Mouse (Mus musculus) liver, adult 2 months (tissue): ENCODE measurements around the gene Mpv17l2. TPM values are rescaled to one million over a fixed set of nuclear protein-coding genes. Genes with fewer than 3 reads are reported as not detected.
A peak's percentile ranks its signal among the peaks of the same experiment; 100 is the strongest.

ENCODE experiments used
- DNase-seq: peaks from one replicate; pipeline ENCODE4 v3.0.0-alpha.2; 2011; ENCODE audit warnings: low read depth, low spot score; ENCODE audit errors: extremely low read depth
- H3K27ac ChIP-seq: fragments of 200-500 bp; replicated peaks from 2 replicates; pipeline ENCODE4 v1.5.1; 2012; ENCODE audit warnings: low read depth, mild to moderate bottlenecking, control low read depth, inconsistent platforms, low read length; ENCODE audit not compliant: insufficient read depth
- H3K27me3 ChIP-seq: fragments of 200-500 bp; 2 replicates; pipeline ENCODE4 v1.6.1; 2012; ENCODE audit warnings: mild to moderate bottlenecking, moderate library complexity, low read length, inconsistent platforms; ENCODE audit not compliant: control insufficient read depth, insufficient read depth
- H3K36me3 ChIP-seq: fragments of 200-500 bp; 2 replicates; pipeline ENCODE4 v1.6.1; 2012; ENCODE audit warnings: low read length, inconsistent platforms; ENCODE audit not compliant: control insufficient read depth, insufficient read depth
- H3K4me1 ChIP-seq: fragments of 200-500 bp; 2 replicates; pipeline ENCODE4 v1.6.1; 2011; ENCODE audit warnings: low read length; ENCODE audit not compliant: control insufficient read depth, insufficient read depth
- H3K4me3 ChIP-seq: fragments of 200-500 bp; 2 replicates; pipeline ENCODE4 v1.5.1; 2011; ENCODE audit warnings: low read depth, mild to moderate bottlenecking, control low read depth, low read length, moderate library complexity; ENCODE audit not compliant: insufficient read depth
- H3K79me2 ChIP-seq: fragments of 200-500 bp; 2 replicates; pipeline ENCODE4 v1.6.1; 2012; ENCODE audit warnings: inconsistent platforms, mild to moderate bottlenecking, low read length, moderate library complexity; ENCODE audit not compliant: control insufficient read depth, insufficient read depth
- H3K9ac ChIP-seq: fragments of 200-500 bp; 2 replicates; pipeline ENCODE4 v1.6.1; 2012; ENCODE audit warnings: low read depth, mild to moderate bottlenecking, control low read depth, inconsistent platforms, low read length
- CTCF ChIP-seq: fragments of 200-500 bp; IDR thresholded peaks from 2 replicates; pipeline ENCODE4 v1.5.1; 2011; ENCODE audit warnings: low read depth, low read length, control low read depth
- POLR2A ChIP-seq: fragments of 200-500 bp; IDR thresholded peaks from 2 replicates; pipeline ENCODE4 v1.6.1; 2011; ENCODE audit warnings: low read length, control low read depth; ENCODE audit not compliant: insufficient read depth; ENCODE audit errors: extremely low read depth
- WGBS: fragments of 180-500 bp; shearing (Covaris S2); methylation state at CpG from one replicate; pipeline ENCODE4 v1.1.7; 2018; 5-methylcytosine and 5-hydroxymethylcytosine counted together
- polyA plus RNA-seq: library from polyadenylated mRNA; depleted of rRNA; stranded (reverse); fragments of >200 nt; gene quantifications from 2 replicates; pipeline ENCODE4 v1.2.3, GENCODE M21; 2012
- total RNA-seq: library from RNA; depleted of rRNA; stranded (reverse); fragments of >200 nt; gene quantifications from 2 replicates; pipeline ENCODE4 v1.2.3, GENCODE M21; 2014

Mpv17l2 gene
- total and polyA plus RNA-seq, 2 experiments, result 13.7 to 33.9 TPM

DNA sequence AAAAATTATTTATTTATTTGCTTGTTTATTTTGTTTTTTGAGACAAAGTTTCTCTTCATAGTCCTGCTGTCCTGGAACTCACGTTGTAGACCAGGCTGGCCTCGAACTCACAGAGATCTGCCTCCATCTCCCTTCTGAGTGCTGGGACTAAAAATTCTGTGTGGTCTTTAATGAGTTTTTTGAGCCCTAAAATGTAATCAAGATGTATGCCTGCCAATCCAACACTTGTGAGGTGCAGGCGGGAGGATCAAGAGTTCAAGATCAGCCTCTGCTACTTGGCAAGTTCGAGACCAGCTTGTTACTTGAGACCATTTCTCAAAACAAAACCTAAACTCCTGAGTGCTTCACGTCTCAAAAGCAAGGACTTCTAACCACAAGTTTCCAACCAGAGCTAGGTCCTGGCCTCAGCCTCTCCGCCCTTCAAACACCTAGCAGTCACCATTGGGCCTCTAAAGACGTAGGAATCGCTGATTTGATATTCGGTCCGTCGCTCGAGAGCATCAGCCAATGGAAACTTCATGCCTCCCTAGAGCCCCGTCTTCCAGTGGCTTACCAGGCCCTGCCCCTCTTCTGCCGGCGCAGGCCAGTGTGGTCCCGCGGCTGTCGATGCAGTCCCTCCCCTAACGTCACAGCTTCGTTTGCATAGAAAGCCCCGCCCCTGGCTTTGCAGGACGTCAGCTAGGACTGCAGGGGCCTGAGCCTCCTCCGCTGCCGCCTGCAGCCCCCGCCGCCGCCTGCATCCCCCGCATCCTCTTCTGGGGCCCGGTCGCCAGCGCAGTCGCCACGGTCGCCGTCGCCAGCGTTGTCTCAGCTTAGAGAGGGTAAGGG lies 6.5 kb downstream of the Mpv17l2 start, which contains the start of gene Rab3a:
Rab3a (plus strand) TSS at position 637 of the 828 bp plus-strand sequence.
- Histone ChIP-seq H3K36me3 (no peaks in the 10 kb centered on the region), H3K27me3 (no peaks in the 10 kb centered on the region), H3K79me2 (peaks cover 4% of the 10 kb centered on the region; the same call in 1 of the 2 replicates), H3K4me1 (peaks cover 8% of the 10 kb centered on the region; the same call in 1 of the 2 replicates), H3K27ac (peak within 1 kb of the TSS; percentile 78), H3K4me3 (peak within 1 kb of the TSS; percentile 62), H3K9ac (peak within 1 kb of the TSS; percentile 82)
- TF ChIP-seq POLR2A (peak; percentile 66; the same call in 1 of the 2 replicates), CTCF (no peak)
- 8% methylated on average over 37 of the region's 37 CpGs for WGBS
- DNase-seq, result peak; percentile 96

DNA sequence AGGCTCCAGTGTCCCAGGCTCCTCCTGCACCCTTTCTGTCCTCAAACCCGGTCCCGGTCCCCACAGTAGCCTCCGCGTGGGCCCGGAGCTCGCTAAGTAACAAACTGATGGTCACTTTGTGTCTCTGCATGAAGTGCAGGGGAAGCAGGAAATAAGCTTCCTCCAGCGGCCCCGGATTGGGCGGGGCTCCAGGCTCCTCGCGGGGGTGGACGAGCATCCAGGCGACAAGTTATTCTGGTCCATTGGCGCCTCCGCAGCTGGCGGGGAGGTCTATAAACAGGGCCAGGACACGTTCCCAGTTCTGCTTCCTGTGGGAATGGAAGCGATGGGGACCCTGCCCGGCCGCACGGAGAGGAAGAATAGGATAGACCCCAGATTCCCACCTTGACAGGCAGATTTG lies 7.6 kb downstream of the Mpv17l2 start:
- H3K79me2 ChIP-seq, result peaks cover 4% of the 10 kb centered on the region; the same call in 1 of the 2 replicates
- H3K4me3 ChIP-seq, result peak overlapping the region; percentile 18
- peak overlapping the region; percentile 85 for H3K27ac ChIP-seq
- peak overlapping the region; percentile 50 for H3K9ac ChIP-seq
- TF ChIP-seq POLR2A, result peak; percentile 45; the same call in 1 of the 2 replicates
- no peak for TF ChIP-seq CTCF
- no peak for DNase-seq
- peaks cover 6% of the 10 kb centered on the region; the same call in 1 of the 2 replicates for H3K4me1 ChIP-seq
- H3K27me3 ChIP-seq, result no peaks in the 10 kb centered on the region
- no peaks in the 10 kb centered on the region for H3K36me3 ChIP-seq
- WGBS, result 47% methylated on average over 21 of the region's 21 CpGs

DNA sequence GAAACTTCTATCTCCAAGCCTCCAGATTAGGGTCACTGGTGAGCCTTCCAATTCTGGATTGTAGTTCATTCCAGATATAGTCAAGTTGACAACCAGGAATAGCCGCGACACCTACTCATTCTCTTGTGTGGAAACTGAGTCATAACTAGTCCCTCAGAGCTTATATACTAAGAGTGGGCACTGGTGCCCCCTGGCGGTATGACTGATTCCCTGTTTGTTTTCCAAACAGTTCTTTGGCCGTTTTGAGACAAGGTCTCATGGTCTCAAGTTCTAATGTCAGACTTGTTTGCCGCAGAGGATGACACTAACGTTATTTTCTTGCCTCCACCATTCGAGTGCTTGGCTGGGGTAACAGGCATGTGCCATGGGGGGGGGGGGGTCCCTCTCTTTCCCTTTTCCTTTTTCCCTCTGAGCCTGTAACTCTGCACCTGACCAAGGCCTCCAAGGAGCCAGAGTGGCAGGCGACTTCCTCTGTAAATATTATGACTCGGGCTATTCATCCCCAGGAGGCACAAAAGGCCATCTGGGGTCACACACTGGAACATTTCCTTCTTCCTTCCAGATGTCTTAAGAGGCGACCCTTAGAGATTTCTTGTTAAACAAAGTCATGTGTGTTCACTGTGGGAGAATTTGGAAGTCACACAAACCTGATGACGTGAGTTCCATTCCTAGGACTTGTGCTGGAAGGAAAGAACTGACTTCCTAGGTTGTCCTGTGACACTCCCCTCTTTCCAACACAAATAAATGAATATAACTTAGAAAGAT lies 8.6 kb downstream of the Mpv17l2 start:
- DNase-seq, result peak; percentile 64
- Histone ChIP-seq H3K4me1 (peaks cover 6% of the 10 kb centered on the region; the same call in 1 of the 2 replicates), H3K9ac (no peak overlapping the region; the same call in 1 of the 2 replicates), H3K36me3 (no peaks in the 10 kb centered on the region), H3K4me3 (no peak overlapping the region), H3K27ac (peak overlapping the region; percentile 85), H3K79me2 (peaks cover 4% of the 10 kb centered on the region; the same call in 1 of the 2 replicates), H3K27me3 (no peaks in the 10 kb centered on the region)
- WGBS, result 24% methylated on average over 11 of the region's 11 CpGs
- no peak for TF ChIP-seq POLR2A
- peak; percentile 58 for TF ChIP-seq CTCF

DNA sequence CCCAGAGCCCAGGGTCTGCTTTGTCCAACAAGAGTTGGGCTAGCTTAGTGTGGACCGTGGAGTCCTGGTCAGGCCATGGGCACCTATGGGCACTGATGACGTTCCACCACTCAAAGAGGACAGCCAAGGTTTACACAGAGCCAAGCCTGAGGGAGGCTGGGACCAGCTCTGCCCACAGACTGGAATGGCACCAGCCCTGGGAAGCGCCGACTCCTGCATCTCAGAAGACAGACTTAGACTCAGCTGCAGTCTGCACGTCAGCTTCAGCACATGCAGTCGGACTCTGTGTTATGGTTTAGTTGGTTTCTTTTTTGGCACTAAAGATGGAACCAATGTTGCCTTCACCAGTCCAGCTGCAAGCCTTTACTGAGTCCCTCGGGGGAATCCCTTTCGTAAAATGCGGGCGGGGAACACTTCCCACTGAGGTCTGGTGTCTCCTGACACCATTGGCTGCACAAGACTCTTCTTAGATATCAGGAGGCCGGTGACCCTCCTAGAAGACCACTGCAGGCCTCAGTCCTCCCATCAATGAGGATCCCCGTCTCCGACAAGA lies 10.5 kb downstream of the Mpv17l2 start:
- Histone ChIP-seq H3K79me2 (peaks cover 4% of the 10 kb centered on the region; the same call in 1 of the 2 replicates), H3K9ac (no peak overlapping the region), H3K27me3 (no peaks in the 10 kb centered on the region), H3K4me3 (no peak overlapping the region), H3K4me1 (peaks cover 2% of the 10 kb centered on the region; the same call in 1 of the 2 replicates), H3K36me3 (no peaks in the 10 kb centered on the region), H3K27ac (no peak overlapping the region)
- no peak for TF ChIP-seq CTCF
- no peak for TF ChIP-seq POLR2A
- WGBS, result 93% methylated on average over 13 of the region's 13 CpGs
- no peak for DNase-seq

DNA sequence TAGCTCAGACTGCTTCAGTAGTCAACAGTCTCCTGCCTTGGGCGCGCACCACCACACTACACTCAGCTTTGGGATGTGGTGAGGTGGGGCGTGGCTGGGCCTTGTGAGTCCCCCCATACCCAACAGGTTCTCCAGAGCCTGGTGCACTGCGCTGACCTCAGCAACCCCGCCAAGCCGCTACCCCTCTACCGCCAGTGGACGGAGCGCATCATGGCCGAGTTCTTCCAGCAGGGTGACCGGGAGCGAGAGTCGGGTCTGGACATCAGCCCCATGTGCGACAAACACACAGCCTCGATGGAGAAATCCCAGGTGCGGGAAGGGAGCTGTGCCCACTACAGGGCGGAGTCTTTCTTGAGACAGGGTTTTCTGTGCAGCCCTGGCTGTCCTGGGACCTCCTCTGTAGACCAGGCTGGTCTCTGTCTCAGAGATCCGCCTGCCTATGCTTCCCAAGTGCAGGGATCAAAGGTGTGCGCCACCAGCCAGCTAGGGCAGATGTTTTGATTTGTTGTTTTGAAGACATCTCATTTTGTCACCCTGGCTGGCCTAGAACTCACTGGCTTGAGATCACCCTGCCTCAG lies 11.6 kb downstream of the Mpv17l2 start:
- Histone ChIP-seq H3K4me1 (no peaks in the 10 kb centered on the region; the same call in 1 of the 2 replicates), H3K4me3 (no peak overlapping the region), H3K9ac (no peak overlapping the region), H3K36me3 (no peaks in the 10 kb centered on the region), H3K27ac (no peak overlapping the region), H3K27me3 (no peaks in the 10 kb centered on the region), H3K79me2 (no peaks in the 10 kb centered on the region)
- no peak for DNase-seq
- no peak for TF ChIP-seq POLR2A
- TF ChIP-seq CTCF, result no peak
- 93% methylated on average over 19 of the region's 19 CpGs for WGBS
